Mouse (Mus musculus): Measurements from ENCODE around the gene Vkorc1. TPM values are rescaled to one million over a fixed set of nuclear protein-coding genes. Genes with fewer than 3 reads are reported as not detected.

Gene Vkorc1
- polyA plus RNA-seq, 1 experiment, result 75.1 TPM

- WGBS, result 97% methylated on average over 5 of the region's 5 CpGs
- no peak for DNase-seq
- no peak overlapping the region for H3K27ac ChIP-seq (ENCODE audit: control insufficient read depth, insufficient read depth, low read length)
- H3K36me3 ChIP-seq (ENCODE audit: control insufficient read depth, insufficient read depth, low read length), result no peaks in the 10 kb centered on the region
- H3K27me3 ChIP-seq (ENCODE audit: control insufficient read depth, insufficient read depth, low read length), result no peaks in the 10 kb centered on the region
- no peak for TF ChIP-seq POLR2A (IDR thresholded peaks at IDR 0.05; ENCODE audit: control insufficient read depth, extremely low read depth, insufficient read depth, low read length, poor library complexity)
- TF ChIP-seq CTCF (IDR thresholded peaks at IDR 0.05; ENCODE audit: borderline replicate concordance, control insufficient read depth, extremely low read depth, insufficient read depth, low read length, poor library complexity), result no peak
- H3K4me1 ChIP-seq (replicated peaks; ENCODE audit: control insufficient read depth, insufficient read depth, low read length), result peaks cover 14% of the 10 kb centered on the region
- no peak overlapping the region for H3K4me3 ChIP-seq (ENCODE audit: control insufficient read depth, insufficient read depth, low read length)
These were observed 38.7 kb upstream of the Vkorc1 start for GRCm38 (mm10) chr7:127934075-127934474.

GRCm38 (mm10) chr7:127932273-127933031 lies 37.0 kb upstream of the Vkorc1 start:
- no peaks in the 10 kb centered on the region for H3K27me3 ChIP-seq (ENCODE audit: control insufficient read depth, insufficient read depth, low read length)
- no peak overlapping the region for H3K27ac ChIP-seq (ENCODE audit: control insufficient read depth, insufficient read depth, low read length)
- no peak for DNase-seq
- TF ChIP-seq CTCF (IDR thresholded peaks at IDR 0.05; ENCODE audit: borderline replicate concordance, control insufficient read depth, extremely low read depth, insufficient read depth, low read length, poor library complexity) (no peak), POLR2A (IDR thresholded peaks at IDR 0.05; ENCODE audit: control insufficient read depth, extremely low read depth, insufficient read depth, low read length, poor library complexity) (no peak)
- peaks cover 14% of the 10 kb centered on the region for H3K4me1 ChIP-seq (replicated peaks; ENCODE audit: control insufficient read depth, insufficient read depth, low read length)
- no peaks in the 10 kb centered on the region for H3K36me3 ChIP-seq (ENCODE audit: control insufficient read depth, insufficient read depth, low read length)
- 83% methylated on average over 13 of the region's 13 CpGs for WGBS
- H3K4me3 ChIP-seq (ENCODE audit: control insufficient read depth, insufficient read depth, low read length), result no peak overlapping the region

GRCm38 (mm10) chr7:127931351-127932135 lies 36.1 kb upstream of the Vkorc1 start:
- Histone ChIP-seq H3K4me1 (replicated peaks; ENCODE audit: control insufficient read depth, insufficient read depth, low read length) (peaks cover 14% of the 10 kb centered on the region), H3K27ac (ENCODE audit: control insufficient read depth, insufficient read depth, low read length) (no peak overlapping the region), H3K36me3 (ENCODE audit: control insufficient read depth, insufficient read depth, low read length) (0 out of 2 replicates have a peak, but pooled peaks cover under 1% of the 10 kb centered on the region), H3K27me3 (ENCODE audit: control insufficient read depth, insufficient read depth, low read length) (no peaks in the 10 kb centered on the region), H3K4me3 (ENCODE audit: control insufficient read depth, insufficient read depth, low read length) (no peak overlapping the region)
- WGBS, result 60% methylated on average over 13 of the region's 13 CpGs
- TF ChIP-seq CTCF (IDR thresholded peaks at IDR 0.05; ENCODE audit: borderline replicate concordance, control insufficient read depth, extremely low read depth, insufficient read depth, low read length, poor library complexity) (no peak), POLR2A (IDR thresholded peaks at IDR 0.05; ENCODE audit: control insufficient read depth, extremely low read depth, insufficient read depth, low read length, poor library complexity) (no peak)
- no peak for DNase-seq

GRCm38 (mm10) chr7:127930636-127931035 lies 35.2 kb upstream of the Vkorc1 start:
- no peak for DNase-seq
- H3K4me1 ChIP-seq (replicated peaks; ENCODE audit: control insufficient read depth, insufficient read depth, low read length), result peaks cover 7% of the 10 kb centered on the region; the same call in 1 of the 2 replicates
- H3K4me3 ChIP-seq (ENCODE audit: control insufficient read depth, insufficient read depth, low read length), result no peak overlapping the region
- peaks cover 8% of the 10 kb centered on the region; the same call in 1 of the 2 replicates for H3K36me3 ChIP-seq (ENCODE audit: control insufficient read depth, insufficient read depth, low read length)
- no peak overlapping the region for H3K27ac ChIP-seq (ENCODE audit: control insufficient read depth, insufficient read depth, low read length)
- H3K27me3 ChIP-seq (ENCODE audit: control insufficient read depth, insufficient read depth, low read length), result no peaks in the 10 kb centered on the region
- no peak for TF ChIP-seq POLR2A (IDR thresholded peaks at IDR 0.05; ENCODE audit: control insufficient read depth, extremely low read depth, insufficient read depth, low read length, poor library complexity)
- TF ChIP-seq CTCF (IDR thresholded peaks at IDR 0.05; ENCODE audit: borderline replicate concordance, control insufficient read depth, extremely low read depth, insufficient read depth, low read length, poor library complexity), result no peak
- WGBS, result 75% methylated on average over 5 of the region's 5 CpGs

- Histone ChIP-seq H3K27me3 (ENCODE audit: control insufficient read depth, insufficient read depth, low read length) (no peaks in the 10 kb centered on the region), H3K4me3 (ENCODE audit: control insufficient read depth, insufficient read depth, low read length) (no peak within 1 kb of the TSS), H3K4me1 (replicated peaks; ENCODE audit: control insufficient read depth, insufficient read depth, low read length) (peaks cover 7% of the 10 kb centered on the region; the same call in 1 of the 2 replicates), H3K36me3 (ENCODE audit: control insufficient read depth, insufficient read depth, low read length) (peaks cover 14% of the 10 kb centered on the region), H3K27ac (ENCODE audit: control insufficient read depth, insufficient read depth, low read length) (no peak within 1 kb of the TSS)
- DNase-seq, result no peak
- no peak for TF ChIP-seq POLR2A (IDR thresholded peaks at IDR 0.05; ENCODE audit: control insufficient read depth, extremely low read depth, insufficient read depth, low read length, poor library complexity)
- TF ChIP-seq CTCF (IDR thresholded peaks at IDR 0.05; ENCODE audit: borderline replicate concordance, control insufficient read depth, extremely low read depth, insufficient read depth, low read length, poor library complexity), result no peak
- 83% methylated on average over 6 of the region's 6 CpGs for WGBS
These were observed 34.5 kb upstream of the Vkorc1 start, which contains the start of gene Prss8 for GRCm38 (mm10) chr7:127929923-127930322. Gene Prss8 (minus strand): TSS chr7:127930104.

- Histone ChIP-seq H3K27me3 (ENCODE audit: control insufficient read depth, insufficient read depth, low read length) (no peaks in the 10 kb centered on the region), H3K27ac (ENCODE audit: control insufficient read depth, insufficient read depth, low read length) (no peak overlapping the region), H3K36me3 (ENCODE audit: control insufficient read depth, insufficient read depth, low read length) (peaks cover 18% of the 10 kb centered on the region), H3K4me3 (ENCODE audit: control insufficient read depth, insufficient read depth, low read length) (no peak overlapping the region), H3K4me1 (replicated peaks; ENCODE audit: control insufficient read depth, insufficient read depth, low read length) (peaks cover 4% of the 10 kb centered on the region; the same call in 1 of the 2 replicates)
- TF ChIP-seq POLR2A (IDR thresholded peaks at IDR 0.05; ENCODE audit: control insufficient read depth, extremely low read depth, insufficient read depth, low read length, poor library complexity) (no peak), CTCF (IDR thresholded peaks at IDR 0.05; ENCODE audit: borderline replicate concordance, control insufficient read depth, extremely low read depth, insufficient read depth, low read length, poor library complexity) (no peak)
- no peak for DNase-seq
- 89% methylated on average over 5 of the region's 5 CpGs for WGBS
These were observed 33.2 kb upstream of the Vkorc1 start for GRCm38 (mm10) chr7:127928596-127928995.
